Mouse (Mus musculus) layer of hippocampus, adult 6 months (tissue): ENCODE results near the gene Plcg1. TPM values are rescaled to one million over a fixed set of nuclear protein-coding genes. Genes with fewer than 3 reads are reported as not detected.

Source experiments
- long read RNA-seq, 2 experiments: library from polyadenylated mRNA; unstranded; transcript quantifications; one replicate each; pipeline ENCODE4 v2.0.0; 2019 to 2020
- polyA plus RNA-seq: library from polyadenylated mRNA; unstranded; fragments of <200 nt; fragmentation: Nextera tagmentation; gene quantifications from 2 replicates; pipeline ENCODE4 v1.2.3, GENCODE M21; 2021

Gene Plcg1
- 11.5 and 17.0 TPM in 2 replicates for polyA plus RNA-seq
- long read RNA-seq, experiment 1, partial matches to known transcripts, result 12 of 58 reads
- long read RNA-seq, experiment 1, other reads (novel, unspliced or antisense), result 46 of 58 reads
- long read RNA-seq, experiment 2, full-length matches to known transcripts, result 8 of 138 reads
- long read RNA-seq, experiment 2, partial matches to known transcripts, result 31 of 138 reads
- long read RNA-seq, experiment 2, other reads (novel, unspliced or antisense), result 99 of 138 reads

GRCm38 (mm10) chr2:160731117-160731838 lies at the start of gene Plcg1:
Gene Plcg1 (plus strand): TSS chr2:160731300.

Other genes starting within 250 kb of the Plcg1 start
- gene Top1, start 85.4 kb upstream of the Plcg1 start, polyA plus RNA-seq, result 27.0 and 30.1 TPM in 2 replicates
- gene Zhx3, start 141.7 kb downstream of the Plcg1 start, polyA plus RNA-seq, result 17.4 and 22.0 TPM in 2 replicates
- gene Lpin3, start 149.4 kb downstream of the Plcg1 start, polyA plus RNA-seq, result 0.58 and 1.1 TPM in 2 replicates
- not detected in 2 replicates for gene Emilin3, start 181.0 kb downstream of the Plcg1 start, polyA plus RNA-seq